Mouse (Mus musculus): ENCODE results near the gene Chrnb2.

DNA sequence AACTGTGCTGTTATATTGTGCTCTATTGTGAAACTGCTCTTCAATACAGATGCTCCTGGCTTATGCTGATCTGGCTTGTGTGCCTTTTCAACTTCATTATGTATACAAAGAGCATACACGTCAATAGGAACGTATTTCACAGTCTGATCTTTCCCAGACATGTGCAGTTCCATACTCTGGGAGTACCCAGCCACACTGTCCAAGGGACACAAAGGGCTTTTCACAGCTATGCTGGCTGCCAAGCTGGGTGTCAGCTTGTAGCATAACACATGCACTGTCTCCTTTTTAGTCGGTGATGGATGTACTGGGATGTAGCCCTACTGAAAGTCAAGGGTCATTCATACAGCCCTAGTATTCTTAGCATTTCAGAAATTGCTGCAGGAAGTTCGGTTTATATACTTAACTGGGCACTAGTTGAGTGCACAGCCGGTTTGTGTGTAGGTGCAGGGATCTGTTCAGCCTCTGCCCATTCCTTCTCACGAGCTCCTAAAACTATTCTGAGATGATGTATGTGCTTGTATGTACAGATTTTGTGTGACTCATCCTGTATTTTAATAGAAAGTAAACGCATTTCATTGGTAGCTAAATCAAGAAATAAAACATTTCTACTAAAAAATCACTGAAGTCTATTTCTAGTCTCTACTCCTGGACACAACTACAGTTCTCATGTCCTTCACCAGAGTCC, 40.9 kb downstream of the Chrnb2 start:
- TF ChIP-seq CTCF (IDR thresholded peaks at IDR 0.05; ENCODE audit: low read depth) = no peak
- no peak for TF ChIP-seq EP300 (IDR thresholded peaks at IDR 0.05; ENCODE audit: low read depth)
